Mouse (Mus musculus) kidney, adult 2 months (tissue): ENCODE results near the gene Slc29a2. TPM values are rescaled to one million over a fixed set of nuclear protein-coding genes. Genes with fewer than 3 reads are reported as not detected.

Experiments used
- DNase-seq: peaks from one replicate; pipeline ENCODE4 v3.0.0; 2021
- H3K27ac ChIP-seq: fragments of 200-500 bp; 2 replicates; pipeline ENCODE4 v1.5.1; 2012; ENCODE audit warnings: low read depth, low read length, control low read depth, inconsistent platforms; ENCODE audit not compliant: insufficient read depth
- H3K27me3 ChIP-seq: fragments of 200-500 bp; replicated peaks from 2 replicates; pipeline ENCODE4 v1.6.1; 2012; ENCODE audit warnings: mild to moderate bottlenecking, moderate library complexity, low read length, inconsistent platforms; ENCODE audit not compliant: control insufficient read depth, insufficient read depth
- H3K36me3 ChIP-seq: fragments of 200-500 bp; 2 replicates; pipeline ENCODE4 v1.6.1; 2012; ENCODE audit warnings: mild to moderate bottlenecking, moderate library complexity, low read length, inconsistent platforms; ENCODE audit not compliant: control insufficient read depth, insufficient read depth
- H3K4me1 ChIP-seq: fragments of 200-500 bp; 2 replicates; pipeline ENCODE4 v1.6.1; 2011; ENCODE audit warnings: low read length; ENCODE audit not compliant: control insufficient read depth, insufficient read depth
- H3K4me3 ChIP-seq: fragments of 200-500 bp; 2 replicates; pipeline ENCODE4 v1.5.1; 2011; ENCODE audit warnings: mild to moderate bottlenecking, low read depth, low read length, control low read depth; ENCODE audit not compliant: insufficient read depth
- CTCF ChIP-seq: fragments of 200-500 bp; conservative IDR thresholded peaks from 2 replicates; pipeline ENCODE4 v1.5.1; 2011; ENCODE audit warnings: low read depth, mild to moderate bottlenecking, control low read depth, low read length, moderate library complexity, mixed read lengths; ENCODE audit not compliant: insufficient read depth, insufficient read length
- POLR2A ChIP-seq: fragments of 200-500 bp; IDR thresholded peaks from one replicate; pipeline ENCODE4 v1.6.1; 2011; ENCODE audit warnings: low read depth, low read length, control low read depth
- WGBS: fragments of 180-500 bp; shearing (Covaris S2); methylation state at CpG from one replicate; pipeline ENCODE4 v1.1.7; 2018; 5-methylcytosine and 5-hydroxymethylcytosine counted together
- polyA plus RNA-seq: library from polyadenylated mRNA; depleted of rRNA; stranded (reverse); fragments of >200 nt; gene quantifications from 2 replicates; pipeline ENCODE4 v1.2.3, GENCODE M21; 2012

The Slc29a2 gene
- polyA plus RNA-seq, 1 experiment: 14.2 TPM

DNA sequence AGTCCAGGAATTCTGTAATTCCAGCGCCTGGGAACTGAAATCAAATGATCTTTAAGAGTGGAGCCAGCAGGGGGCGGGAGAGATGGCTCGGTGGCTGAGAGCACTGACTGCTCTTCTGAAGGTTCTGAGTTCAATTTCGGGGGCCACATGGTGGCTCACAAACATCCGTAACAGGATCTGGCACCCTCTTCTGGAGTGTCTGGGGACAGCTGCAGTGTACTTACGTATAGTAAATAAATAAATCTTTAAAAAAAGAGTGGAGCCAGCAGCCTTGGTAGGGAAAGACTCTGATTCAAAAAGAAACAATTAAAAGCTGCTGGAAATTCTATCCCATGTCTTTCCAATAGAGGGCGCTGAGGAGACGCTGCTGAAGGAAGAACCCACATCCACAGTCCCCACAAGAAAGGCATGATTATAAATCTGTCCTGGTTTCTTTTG, 8.7 kb upstream of the Slc29a2 start:
- Histone ChIP-seq H3K4me3 (no peak overlapping the region), H3K27ac (no peak overlapping the region), H3K27me3 (no peaks in the 10 kb centered on the region), H3K4me1 (peaks cover 7% of the 10 kb centered on the region), H3K36me3 (no peaks in the 10 kb centered on the region)
- DNase-seq: peak; percentile 53
- WGBS: 14% methylated on average over 8 of the region's 8 CpGs
- TF ChIP-seq POLR2A: no peak
- peak; percentile 54 for TF ChIP-seq CTCF

DNA sequence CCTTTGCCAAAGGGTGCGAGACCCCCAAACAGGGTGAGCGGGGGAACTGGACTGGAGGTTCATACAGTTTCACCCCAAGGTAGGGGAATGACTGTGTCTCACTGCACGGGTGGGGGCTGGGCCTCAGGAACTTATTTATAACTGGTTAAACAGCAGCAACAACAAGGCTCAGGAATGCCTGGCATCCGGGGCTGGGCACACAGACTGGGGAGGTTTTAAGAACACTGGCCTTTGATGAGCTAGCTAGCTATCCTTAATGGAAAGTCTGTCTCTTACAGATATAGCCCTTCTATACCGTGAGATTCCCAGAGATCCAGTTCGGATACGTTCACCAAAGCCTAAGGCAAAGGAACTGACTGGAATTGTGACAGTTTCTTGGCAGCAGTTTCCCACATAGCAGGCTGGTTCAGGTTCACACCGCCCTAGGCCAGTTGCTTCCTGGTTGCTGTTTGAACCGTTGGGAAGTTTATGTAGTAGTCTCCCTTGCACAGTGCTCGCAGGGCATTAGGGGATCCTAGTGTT, 7.4 kb upstream of the Slc29a2 start:
- Histone ChIP-seq H3K4me3 (no peak overlapping the region), H3K36me3 (no peaks in the 10 kb centered on the region), H3K27me3 (no peaks in the 10 kb centered on the region), H3K4me1 (peaks cover 7% of the 10 kb centered on the region), H3K27ac (peak overlapping the region; percentile 86)
- TF ChIP-seq CTCF: no peak
- no peak for TF ChIP-seq POLR2A
- 14% methylated on average over 10 of the region's 10 CpGs for WGBS
- peak; percentile 73 for DNase-seq

DNA sequence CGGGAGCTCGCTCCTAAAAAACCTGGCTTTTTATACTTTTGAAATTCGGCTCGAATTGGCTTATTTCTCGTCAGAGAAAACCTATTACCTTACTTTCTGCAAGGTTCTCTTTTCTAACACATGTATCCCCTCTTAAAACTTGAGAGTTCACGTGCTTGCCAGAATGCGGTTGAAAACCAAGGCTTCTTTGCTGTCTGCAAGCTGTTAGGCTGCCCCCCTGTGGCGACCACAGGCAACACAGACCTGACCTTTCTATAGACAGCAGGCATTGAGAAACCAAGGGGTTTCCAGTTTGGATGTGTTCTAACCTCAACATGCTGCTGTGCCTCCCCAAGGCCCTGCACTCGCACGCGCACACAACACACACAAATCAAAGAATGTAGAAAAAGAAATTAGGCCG, 6.9 kb upstream of the Slc29a2 start:
- no peaks in the 10 kb centered on the region for H3K27me3 ChIP-seq
- DNase-seq: peak; percentile 71
- peaks cover 7% of the 10 kb centered on the region for H3K4me1 ChIP-seq
- TF ChIP-seq CTCF: peak; percentile 79
- no peak for TF ChIP-seq POLR2A
- WGBS: 19% methylated on average over 12 of the region's 12 CpGs
- no peaks in the 10 kb centered on the region for H3K36me3 ChIP-seq
- peak overlapping the region; percentile 86; the same call in 1 of the 2 replicates for H3K27ac ChIP-seq
- H3K4me3 ChIP-seq: no peak overlapping the region

DNA sequence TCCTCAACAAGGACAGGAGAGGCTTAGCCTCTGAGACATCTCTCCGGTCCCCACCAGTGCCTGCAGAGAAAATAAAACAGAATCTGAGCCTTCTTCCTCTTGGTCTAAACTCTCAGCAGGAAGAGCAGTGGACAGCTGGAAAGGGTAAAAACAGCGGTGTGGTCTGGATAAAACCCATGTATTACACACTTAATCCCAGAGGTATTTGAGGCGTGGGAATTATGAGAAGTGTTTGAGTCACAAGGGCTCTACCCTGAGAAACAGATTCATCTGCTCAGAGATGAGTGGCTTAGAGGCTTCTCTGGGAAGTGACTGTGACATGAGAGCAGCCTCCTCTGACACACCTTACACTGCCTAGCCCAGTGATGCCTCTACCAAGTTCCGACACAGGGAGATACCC, 6.0 kb upstream of the Slc29a2 start:
- Histone ChIP-seq H3K27ac (no peak overlapping the region), H3K27me3 (no peaks in the 10 kb centered on the region), H3K4me1 (peaks cover 7% of the 10 kb centered on the region), H3K4me3 (no peak overlapping the region), H3K36me3 (no peaks in the 10 kb centered on the region)
- WGBS: 86% methylated on average over 4 of the region's 4 CpGs
- TF ChIP-seq POLR2A (no peak), CTCF (no peak)
- no peak for DNase-seq

DNA sequence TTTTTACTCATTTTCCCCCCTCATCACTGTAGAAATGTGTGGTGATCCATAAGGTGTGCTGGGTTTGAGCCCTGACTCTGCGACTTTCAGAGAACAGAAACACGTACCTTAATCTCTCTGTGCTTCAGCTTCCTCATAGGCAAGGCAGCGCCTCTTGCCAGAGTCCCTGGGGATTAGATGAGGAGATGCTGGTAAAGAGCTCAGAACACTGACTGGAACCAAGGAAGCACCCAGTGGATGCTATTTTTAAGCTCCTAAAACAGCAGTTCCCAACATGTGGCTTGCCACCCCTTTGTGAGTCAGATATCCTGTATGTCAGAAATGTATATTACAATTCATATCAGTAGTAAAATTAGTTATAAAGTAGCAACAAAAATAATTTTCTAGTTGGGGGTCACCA, 5.5 kb upstream of the Slc29a2 start:
- DNase-seq: no peak
- Histone ChIP-seq H3K27me3 (no peaks in the 10 kb centered on the region), H3K27ac (no peak overlapping the region), H3K36me3 (no peaks in the 10 kb centered on the region), H3K4me1 (peaks cover 7% of the 10 kb centered on the region), H3K4me3 (no peak overlapping the region)
- 89% methylated on average over 3 of the region's 3 CpGs for WGBS
- no peak for TF ChIP-seq CTCF
- TF ChIP-seq POLR2A: no peak

DNA sequence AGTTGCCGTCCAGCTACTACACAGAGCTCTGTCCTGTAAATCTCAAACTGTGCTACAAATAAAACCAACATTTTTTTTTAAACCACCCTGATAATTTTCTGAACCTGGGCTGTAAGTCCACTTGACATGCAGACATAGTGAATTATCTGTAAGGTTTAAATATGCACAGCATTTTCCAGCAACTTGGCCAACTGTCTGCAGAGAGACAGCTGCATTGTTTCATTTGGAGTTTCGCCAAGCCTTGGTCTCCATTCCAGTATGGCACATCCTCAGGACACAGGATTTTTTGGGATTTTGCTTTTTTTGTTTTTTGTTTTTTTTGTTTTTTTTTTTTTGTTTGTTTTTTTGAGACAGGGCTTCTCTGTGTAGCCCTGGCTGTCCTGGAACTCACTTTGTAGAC, 2.2 kb upstream of the Slc29a2 start:
- Histone ChIP-seq H3K4me3 (no peak overlapping the region), H3K27me3 (no peaks in the 10 kb centered on the region), H3K27ac (no peak overlapping the region), H3K4me1 (peaks cover 1% of the 10 kb centered on the region; the same call in 1 of the 2 replicates), H3K36me3 (no peaks in the 10 kb centered on the region)
- DNase-seq: no peak
- TF ChIP-seq POLR2A (no peak), CTCF (no peak)
- 74% methylated on average over 2 of the region's 2 CpGs for WGBS

DNA sequence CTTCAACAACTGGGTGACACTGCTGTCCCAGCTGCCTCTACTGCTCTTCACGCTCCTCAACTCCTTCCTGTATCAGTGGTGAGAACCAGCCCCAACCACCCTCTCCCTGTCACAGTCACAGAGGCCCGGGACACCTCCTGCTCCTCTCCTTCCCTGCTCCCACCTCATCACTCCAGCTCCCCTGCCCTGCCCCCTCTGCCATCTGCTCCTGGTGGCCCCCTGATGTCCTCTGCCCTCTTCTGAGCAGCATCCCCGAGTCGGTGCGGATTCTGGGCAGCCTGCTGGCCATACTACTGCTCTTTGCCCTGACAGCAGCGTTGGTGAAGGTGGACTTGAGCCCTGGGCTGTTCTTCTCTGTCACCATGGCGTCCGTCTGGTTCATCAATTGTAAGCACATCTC, 2.5 kb downstream of the Slc29a2 start:
- Histone ChIP-seq H3K36me3 (no peaks in the 10 kb centered on the region), H3K27me3 (no peaks in the 10 kb centered on the region), H3K4me3 (no peak overlapping the region), H3K4me1 (no peaks in the 10 kb centered on the region), H3K27ac (no peak overlapping the region)
- WGBS: 88% methylated on average over 8 of the region's 8 CpGs
- no peak for TF ChIP-seq POLR2A
- TF ChIP-seq CTCF: no peak
- no peak for DNase-seq
